Mouse (Mus musculus): Measurements from ENCODE around the gene Tmco1. TPM values are rescaled to one million over a fixed set of nuclear protein-coding genes. Genes with fewer than 3 reads are reported as not detected.

Gene Tmco1
- polyA plus RNA-seq, 1 experiment, result 172 TPM

- no peak overlapping the region for H3K27ac ChIP-seq (replicated peaks; ENCODE audit: low read depth, low read length)
- peaks cover 9% of the 10 kb centered on the region for H3K4me1 ChIP-seq (ENCODE audit: control insufficient read depth, insufficient read depth, insufficient read length, low read length)
- H3K4me3 ChIP-seq (ENCODE audit: insufficient read depth, low read depth, low read length), result no peak overlapping the region
These were observed 33.4 kb upstream of the Tmco1 start for GRCm38 (mm10) chr1:167274646-167275390.

DNA sequence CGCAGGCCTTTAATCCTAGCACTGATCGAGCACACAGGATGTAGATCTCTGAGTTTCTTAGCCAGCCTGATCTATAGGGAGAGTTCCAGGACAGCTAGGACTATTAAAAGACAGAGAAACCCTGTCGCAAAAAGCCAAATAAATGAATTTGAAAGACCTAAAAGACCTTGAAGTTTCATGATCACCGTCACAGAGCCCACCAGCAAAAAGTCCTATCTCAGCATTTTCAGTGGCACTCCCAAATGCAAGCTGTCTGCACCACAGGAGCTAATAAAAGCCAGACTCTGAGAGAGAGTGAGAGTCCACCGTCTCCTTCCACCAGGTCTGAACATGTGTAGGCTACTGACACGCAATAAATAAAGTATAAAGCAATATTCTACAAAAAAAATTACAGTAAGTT, 29.8 kb upstream of the Tmco1 start:
- Histone ChIP-seq H3K4me3 (ENCODE audit: insufficient read depth, low read depth, low read length) (no peak overlapping the region), H3K27ac (replicated peaks; ENCODE audit: low read depth, low read length) (no peak overlapping the region), H3K4me1 (ENCODE audit: control insufficient read depth, insufficient read depth, insufficient read length, low read length) (peaks cover 4% of the 10 kb centered on the region; the same call in 1 of the 2 replicates)

- no peak overlapping the region for H3K27ac ChIP-seq (replicated peaks; ENCODE audit: low read depth, low read length)
- no peak overlapping the region for H3K4me3 ChIP-seq (ENCODE audit: insufficient read depth, low read depth, low read length)
- H3K4me1 ChIP-seq (ENCODE audit: control insufficient read depth, insufficient read depth, insufficient read length, low read length), result peaks cover 1% of the 10 kb centered on the region; the same call in 1 of the 2 replicates
These were observed 28.9 kb upstream of the Tmco1 start for GRCm38 (mm10) chr1:167279160-167279715.

GRCm38 (mm10) chr1:167280061-167280460, 28.1 kb upstream of the Tmco1 start:
- Histone ChIP-seq H3K4me1 (ENCODE audit: control insufficient read depth, insufficient read depth, insufficient read length, low read length) (no peaks in the 10 kb centered on the region), H3K27ac (replicated peaks; ENCODE audit: low read depth, low read length) (no peak overlapping the region), H3K4me3 (ENCODE audit: insufficient read depth, low read depth, low read length) (no peak overlapping the region)

GRCm38 (mm10) chr1:167282112-167282511, 26.1 kb upstream of the Tmco1 start:
- peaks cover 3% of the 10 kb centered on the region; the same call in 1 of the 2 replicates for H3K4me1 ChIP-seq (ENCODE audit: control insufficient read depth, insufficient read depth, insufficient read length, low read length)
- no peak overlapping the region for H3K4me3 ChIP-seq (ENCODE audit: insufficient read depth, low read depth, low read length)
- no peak overlapping the region for H3K27ac ChIP-seq (replicated peaks; ENCODE audit: low read depth, low read length)

- Histone ChIP-seq H3K27ac (replicated peaks; ENCODE audit: low read depth, low read length) (no peak overlapping the region), H3K4me1 (ENCODE audit: control insufficient read depth, insufficient read depth, insufficient read length, low read length) (peaks cover 3% of the 10 kb centered on the region; the same call in 1 of the 2 replicates), H3K4me3 (ENCODE audit: insufficient read depth, low read depth, low read length) (no peak overlapping the region)
These were observed 25.4 kb upstream of the Tmco1 start for GRCm38 (mm10) chr1:167282768-167283167.

- peak overlapping the region; percentile 77 for H3K4me3 ChIP-seq (ENCODE audit: insufficient read depth, low read depth, low read length)
- no peak overlapping the region for H3K27ac ChIP-seq (replicated peaks; ENCODE audit: low read depth, low read length)
- peaks cover 3% of the 10 kb centered on the region; the same call in 1 of the 2 replicates for H3K4me1 ChIP-seq (ENCODE audit: control insufficient read depth, insufficient read depth, insufficient read length, low read length)
These were observed 24.5 kb upstream of the Tmco1 start for GRCm38 (mm10) chr1:167283441-167284257.

GRCm38 (mm10) chr1:167284258-167284836, 23.8 kb upstream of the Tmco1 start:
- Histone ChIP-seq H3K27ac (replicated peaks; ENCODE audit: low read depth, low read length) (no peak overlapping the region), H3K4me3 (ENCODE audit: insufficient read depth, low read depth, low read length) (peak overlapping the region; percentile 77), H3K4me1 (ENCODE audit: control insufficient read depth, insufficient read depth, insufficient read length, low read length) (peaks cover 3% of the 10 kb centered on the region; the same call in 1 of the 2 replicates)

DNA sequence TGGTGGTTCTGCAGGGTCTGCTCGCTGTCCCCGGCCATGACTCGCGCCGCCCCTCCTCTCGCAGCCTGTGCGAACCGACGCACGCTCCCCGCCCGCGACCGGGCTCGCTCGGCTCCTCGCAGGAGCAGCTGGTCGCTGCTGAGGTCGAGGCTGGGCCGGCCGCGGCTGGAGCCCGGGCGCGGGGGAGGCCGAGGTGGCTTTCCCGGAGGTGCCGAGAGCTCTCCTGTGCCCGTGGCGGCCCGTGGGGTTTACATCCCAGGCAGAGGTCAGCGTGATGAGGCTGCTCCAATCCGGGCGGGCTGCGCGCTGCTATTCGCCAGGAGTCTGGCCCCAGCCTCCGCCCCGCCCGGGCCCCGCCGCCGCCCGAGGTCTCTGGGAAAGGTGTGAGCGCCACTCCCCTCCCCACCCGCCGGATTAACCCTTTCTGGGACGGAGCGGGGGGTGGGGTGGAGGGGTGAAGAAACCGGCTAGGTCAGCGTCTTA, 23.3 kb upstream of the Tmco1 start:
- Histone ChIP-seq H3K4me1 (ENCODE audit: control insufficient read depth, insufficient read depth, insufficient read length, low read length) (peaks cover 3% of the 10 kb centered on the region; the same call in 1 of the 2 replicates), H3K27ac (replicated peaks; ENCODE audit: low read depth, low read length) (no peak overlapping the region), H3K4me3 (ENCODE audit: insufficient read depth, low read depth, low read length) (peak overlapping the region; percentile 77)

GRCm38 (mm10) chr1:167285320-167285355, 23.0 kb upstream of the Tmco1 start, which contains the start of gene Uck2:
Gene Uck2 (minus strand): TSS chr1:167285320.
- Histone ChIP-seq H3K4me1 (ENCODE audit: control insufficient read depth, insufficient read depth, insufficient read length, low read length) (peaks cover 3% of the 10 kb centered on the region; the same call in 1 of the 2 replicates), H3K4me3 (ENCODE audit: insufficient read depth, low read depth, low read length) (peak within 1 kb of the TSS; percentile 77), H3K27ac (replicated peaks; ENCODE audit: low read depth, low read length) (no peak within 1 kb of the TSS)

- H3K4me3 ChIP-seq (ENCODE audit: insufficient read depth, low read depth, low read length), result peak overlapping the region; percentile 77
- peaks cover 3% of the 10 kb centered on the region; the same call in 1 of the 2 replicates for H3K4me1 ChIP-seq (ENCODE audit: control insufficient read depth, insufficient read depth, insufficient read length, low read length)
- H3K27ac ChIP-seq (replicated peaks; ENCODE audit: low read depth, low read length), result no peak overlapping the region
These were observed 22.8 kb upstream of the Tmco1 start for GRCm38 (mm10) chr1:167285356-167285755.

DNA sequence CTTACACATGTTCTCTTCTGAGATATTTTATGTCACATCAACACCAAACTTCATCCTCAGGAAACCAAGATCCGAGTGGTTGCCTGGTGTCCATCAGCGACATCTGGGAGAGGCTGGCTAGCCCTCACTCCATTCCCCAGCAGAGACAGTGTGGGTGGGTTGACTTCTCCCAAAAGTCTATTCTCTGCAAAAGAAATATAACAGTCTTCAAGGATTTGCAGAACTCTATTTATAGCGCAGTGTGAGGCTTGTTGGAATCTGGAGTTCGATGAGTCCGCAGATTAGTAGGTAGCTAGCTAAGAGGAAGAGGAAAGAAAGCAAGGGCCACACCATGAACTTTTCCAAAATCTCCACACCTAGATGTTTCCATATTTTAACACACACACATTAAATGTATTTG, 21.0 kb upstream of the Tmco1 start:
- Histone ChIP-seq H3K4me1 (ENCODE audit: control insufficient read depth, insufficient read depth, insufficient read length, low read length) (peaks cover 3% of the 10 kb centered on the region; the same call in 1 of the 2 replicates), H3K4me3 (ENCODE audit: insufficient read depth, low read depth, low read length) (no peak overlapping the region), H3K27ac (replicated peaks; ENCODE audit: low read depth, low read length) (no peak overlapping the region)

DNA sequence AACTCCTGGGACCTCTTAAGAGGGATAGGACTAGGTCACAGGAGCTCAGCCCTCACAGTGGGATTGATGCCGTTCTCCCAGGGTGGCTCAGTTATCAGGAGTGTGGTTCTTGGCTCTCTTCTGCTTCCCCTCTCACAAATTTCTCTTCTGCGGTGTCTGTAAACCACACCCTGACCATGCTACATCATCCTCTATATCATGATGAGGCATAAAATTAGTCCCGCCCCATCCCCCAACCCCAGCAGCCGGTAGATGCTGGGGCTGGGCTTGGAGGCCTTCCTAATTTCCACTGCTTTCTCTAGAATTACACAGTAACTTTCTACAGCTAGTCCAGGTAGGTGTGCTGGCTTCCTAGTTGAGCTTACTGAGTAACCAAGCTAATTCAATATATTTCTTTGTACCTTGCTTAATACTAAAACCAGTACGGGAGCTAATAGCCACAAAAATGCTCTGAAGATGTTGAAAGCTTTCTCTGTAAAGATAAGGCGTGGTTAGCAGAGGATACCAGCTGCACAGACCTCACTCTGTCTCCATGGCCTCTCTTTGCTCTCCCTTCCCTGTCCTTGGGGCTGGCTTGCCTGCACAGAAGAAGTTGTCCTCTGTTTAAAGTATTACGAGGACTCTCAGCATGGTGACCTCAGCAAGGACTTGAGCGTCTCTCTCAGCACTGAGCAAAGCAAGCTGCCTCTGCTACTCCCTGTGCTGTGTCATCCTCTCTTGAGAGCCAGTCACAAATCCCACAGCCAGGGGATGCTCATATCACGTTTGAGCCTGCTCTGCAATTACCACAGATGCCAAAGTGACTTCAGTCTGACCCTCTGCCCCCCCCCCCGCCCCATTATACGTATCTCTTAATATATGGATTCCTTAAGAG, 19.3 kb upstream of the Tmco1 start:
- H3K4me3 ChIP-seq (ENCODE audit: insufficient read depth, low read depth, low read length), result no peak overlapping the region
- peaks cover 3% of the 10 kb centered on the region; the same call in 1 of the 2 replicates for H3K4me1 ChIP-seq (ENCODE audit: control insufficient read depth, insufficient read depth, insufficient read length, low read length)
- no peak overlapping the region for H3K27ac ChIP-seq (replicated peaks; ENCODE audit: low read depth, low read length)

DNA sequence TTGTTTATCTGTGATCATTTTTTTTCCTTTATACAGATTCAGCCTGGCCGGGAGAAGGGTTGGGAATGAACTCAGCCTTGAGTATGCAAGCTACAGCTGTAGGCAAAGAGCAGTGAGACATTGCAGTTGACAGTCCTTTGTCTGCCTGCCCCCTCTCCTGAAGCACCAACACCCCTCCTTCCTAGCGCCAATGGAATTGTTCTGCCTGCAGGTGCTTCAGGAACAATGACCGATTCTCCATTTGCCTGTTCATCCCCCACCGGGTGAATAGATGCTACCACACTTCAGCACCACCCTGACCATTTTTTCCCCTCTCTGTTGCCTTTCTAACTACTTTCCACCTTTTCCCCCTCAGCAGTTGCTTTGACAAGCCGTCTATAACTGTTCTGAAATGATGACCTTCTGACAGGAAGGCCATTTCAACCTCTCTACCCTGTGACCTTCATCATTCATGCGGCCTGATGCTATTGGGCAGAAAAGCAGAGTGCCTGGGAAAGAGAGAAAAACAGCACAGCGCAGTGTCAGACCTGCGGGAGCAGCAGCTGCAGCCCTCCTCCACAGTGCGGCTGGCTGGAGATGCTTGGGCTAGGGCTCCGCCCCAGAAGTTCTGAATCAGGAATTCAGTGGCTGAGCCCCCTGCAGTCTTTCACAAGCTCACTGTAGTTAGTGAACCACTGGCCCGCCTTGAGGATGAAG, 18.5 kb upstream of the Tmco1 start:
- Histone ChIP-seq H3K27ac (replicated peaks; ENCODE audit: low read depth, low read length) (no peak overlapping the region), H3K4me1 (ENCODE audit: control insufficient read depth, insufficient read depth, insufficient read length, low read length) (peaks cover 3% of the 10 kb centered on the region; the same call in 1 of the 2 replicates)

More for the DNA sequence above, 18.5 kb upstream of the Tmco1 start:
- no peak overlapping the region for H3K4me3 ChIP-seq (ENCODE audit: insufficient read depth, low read depth, low read length)
